Mouse (Mus musculus): ENCODE measurements around the gene Ccr5.

GRCm38 (mm10) chr9:124079803-124080202, 41.5 kb upstream of the Ccr5 start:
- no peak for TF ChIP-seq EP300 (IDR thresholded peaks at IDR 0.05; ENCODE audit: low read depth)
- TF ChIP-seq CTCF (IDR thresholded peaks at IDR 0.05; ENCODE audit: low read depth) = no peak

Data from liver, embryonic 14.5 days (tissue).